Mouse (Mus musculus) stomach, postnatal 0 days (tissue): ENCODE data around the gene Brd3.

Source experiments
- CTCF ChIP-seq: IDR thresholded peaks from 2 replicates; pipeline ENCODE4 v1.5.1; 2016; ENCODE audit warnings: antibody characterized with exemption, low read depth, mild to moderate bottlenecking, moderate library complexity
- EP300 ChIP-seq: optimal IDR thresholded peaks from 2 replicates; pipeline ENCODE3; 2016; ENCODE audit warnings: antibody characterized with exemption

- no peak for TF ChIP-seq CTCF
- TF ChIP-seq EP300: no peak
These were observed 64.1 kb downstream of the Brd3 start for GRCm38 (mm10) chr2:27443450-27443708.
